Mouse (Mus musculus) MEL (cell line): ENCODE data around the gene Cep78. TPM values are rescaled to one million over a fixed set of nuclear protein-coding genes. Genes with fewer than 3 reads are reported as not detected.

Experiments used
- DNase-seq: peaks from one replicate; pipeline ENCODE4 v3.0.0; 2011; ENCODE audit warnings: low read depth, low spot score
- H3K27ac ChIP-seq: 2 replicates; pipeline ENCODE4 v1.5.1; 2012; ENCODE audit warnings: low read depth, mild to moderate bottlenecking, control low read depth, low read length, moderate library complexity; ENCODE audit not compliant: control insufficient read depth
- H3K27me3 ChIP-seq, 2 experiments: fragments of 150-350 bp in 1 of 2; sonication (generic) in 1 of 2; 2 replicates each; pipeline ENCODE4 v1.6.1; 2012; ENCODE audit warnings: low read length in 2 of 2, mild to moderate bottlenecking in 2 of 2, improper control_type of control experiment in 1 of 2, moderate library complexity in 1 of 2; ENCODE audit not compliant: insufficient read depth in 2 of 2, control insufficient read depth in 1 of 2
- H3K36me3 ChIP-seq, 2 experiments: 2 replicates each; pipeline ENCODE4 v1.6.1; 2012 to 2014; ENCODE audit warnings: low read length in 2 of 2, improper control_type of control experiment in 1 of 2, inconsistent platforms in 1 of 2, mild to moderate bottlenecking in 1 of 2; ENCODE audit not compliant: insufficient read depth in 2 of 2, control insufficient read depth in 1 of 2
- H3K4me1 ChIP-seq, 2 experiments: fragments of 150-350 bp in 1 of 2; sonication (generic) in 1 of 2; 2 replicates each; pipeline ENCODE4 v1.6.1; 2012; ENCODE audit warnings: low read length in 2 of 2, improper control_type of control experiment in 1 of 2, mild to moderate bottlenecking in 1 of 2; ENCODE audit not compliant: insufficient read depth in 2 of 2, control insufficient read depth in 1 of 2
- H3K4me3 ChIP-seq, 2 experiments: fragments of 150-350 bp in 1 of 2; sonication (generic) in 1 of 2; 2 replicates each; pipeline ENCODE4 v1.5.1; 2012; ENCODE audit warnings: low read depth in 2 of 2, low read length in 2 of 2, mild to moderate bottlenecking in 2 of 2, moderate library complexity in 2 of 2, control low read depth in 1 of 2, improper control_type of control experiment in 1 of 2; ENCODE audit not compliant: control insufficient read depth in 1 of 2, insufficient read depth in 1 of 2
- H3K79me2 ChIP-seq: 2 replicates; pipeline ENCODE4 v1.6.1; 2012; ENCODE audit warnings: mild to moderate bottlenecking, low read length, moderate library complexity; ENCODE audit not compliant: control insufficient read depth, poor library complexity, insufficient read depth
- H3K9ac ChIP-seq: 2 replicates; pipeline ENCODE4 v1.6.1; 2012; ENCODE audit warnings: low read depth, mild to moderate bottlenecking, control low read depth, low read length, moderate library complexity; ENCODE audit not compliant: control insufficient read depth, poor library complexity, severe bottlenecking
- H3K9me3 ChIP-seq: fragments of 150-350 bp; sonication (generic); replicated peaks from 2 replicates; pipeline ENCODE4 v1.6.1; 2012; ENCODE audit warnings: mild to moderate bottlenecking, low read length, improper control_type of control experiment, moderate library complexity; ENCODE audit not compliant: insufficient read depth
- BHLHE40 ChIP-seq: IDR thresholded peaks from 2 replicates; pipeline ENCODE4 v1.6.1; 2012; ENCODE audit warnings: low read depth, mild to moderate bottlenecking, inconsistent platforms, low read length, improper control_type of control experiment, borderline replicate concordance
- CTCF ChIP-seq, 3 experiments: IDR thresholded peaks in 2 of 3; conservative IDR thresholded peaks in 1 of 3; 2 replicates each; pipeline ENCODE4 v1.5.1; 2011 to 2012; ENCODE audit warnings: low read length in 3 of 3, low read depth in 2 of 3, mild to moderate bottlenecking in 2 of 3, improper control_type of control experiment in 1 of 3, inconsistent platforms in 1 of 3, mixed read lengths in 1 of 3, moderate library complexity in 1 of 3; ENCODE audit not compliant: control insufficient read depth in 1 of 3, insufficient read depth in 1 of 3, poor library complexity in 1 of 3, severe bottlenecking in 1 of 3
- E2F4 ChIP-seq: IDR thresholded peaks from 2 replicates; pipeline ENCODE4 v1.6.1; 2011; ENCODE audit warnings: low read depth, low read length, improper control_type of control experiment, borderline replicate concordance
- ETS1 ChIP-seq: IDR thresholded peaks from 2 replicates; pipeline ENCODE4 v1.6.1; 2012; ENCODE audit warnings: low read depth, mild to moderate bottlenecking, inconsistent platforms, low read length, improper control_type of control experiment, moderate library complexity
- GATA1 ChIP-seq: IDR thresholded peaks from 2 replicates; pipeline ENCODE4 v1.6.1; 2011; ENCODE audit warnings: low read depth, low read length, improper control_type of control experiment
- HCFC1 ChIP-seq: IDR thresholded peaks from 2 replicates; pipeline ENCODE4 v1.6.1; 2012; ENCODE audit warnings: low read depth, mild to moderate bottlenecking, inconsistent platforms, low read length, improper control_type of control experiment, moderate library complexity
- JUND ChIP-seq: IDR thresholded peaks from 2 replicates; pipeline ENCODE4 v1.6.1; 2011; ENCODE audit warnings: low read depth, mild to moderate bottlenecking, improper control_type of control experiment, low read length
- MAFK ChIP-seq: IDR thresholded peaks from 2 replicates; pipeline ENCODE4 v1.6.1; 2011; ENCODE audit warnings: low read depth, mild to moderate bottlenecking, low read length, improper control_type of control experiment, borderline replicate concordance
- MAX ChIP-seq: IDR thresholded peaks from 2 replicates; pipeline ENCODE4 v1.6.1; 2011; ENCODE audit warnings: low read length, improper control_type of control experiment
- MEF2A ChIP-seq: IDR thresholded peaks from 2 replicates; pipeline ENCODE4 v1.6.1; 2014; ENCODE audit warnings: low read depth, mild to moderate bottlenecking, inconsistent platforms, low read length, improper control_type of control experiment; ENCODE audit not compliant: poor library complexity, insufficient replicate concordance, severe bottlenecking; ENCODE audit errors: extremely low read depth
- MXI1 ChIP-seq: IDR thresholded peaks from 2 replicates; pipeline ENCODE4 v1.6.1; 2011; ENCODE audit warnings: mild to moderate bottlenecking, low read depth, low read length, improper control_type of control experiment
- NELFE ChIP-seq: IDR thresholded peaks from 2 replicates; pipeline ENCODE4 v1.6.1; 2011; ENCODE audit warnings: low read depth, low read length, improper control_type of control experiment
- NRF1 ChIP-seq: IDR thresholded peaks from 2 replicates; pipeline ENCODE4 v1.6.1; 2014; ENCODE audit warnings: low read depth, mild to moderate bottlenecking, inconsistent platforms, low read length, improper control_type of control experiment, moderate library complexity; ENCODE audit not compliant: poor library complexity, insufficient read depth, severe bottlenecking
- RAD21 ChIP-seq: IDR thresholded peaks from 2 replicates; pipeline ENCODE4 v1.6.1; 2011; ENCODE audit warnings: mild to moderate bottlenecking, low read depth, low read length, improper control_type of control experiment
- RCOR1 ChIP-seq: IDR thresholded peaks from 2 replicates; pipeline ENCODE4 v1.6.1; 2012; ENCODE audit warnings: low read depth, mild to moderate bottlenecking, inconsistent platforms, low read length, improper control_type of control experiment
- SMC3 ChIP-seq: IDR thresholded peaks from 2 replicates; pipeline ENCODE4 v1.6.1; 2011; ENCODE audit warnings: low read depth, low read length, improper control_type of control experiment
- TBP ChIP-seq: IDR thresholded peaks from 2 replicates; pipeline ENCODE4 v1.8.0; 2011; ENCODE audit warnings: low read depth, low read length, improper control_type of control experiment
- UBTF ChIP-seq: IDR thresholded peaks from 2 replicates; pipeline ENCODE4 v1.6.1; 2012; ENCODE audit warnings: low read depth, mild to moderate bottlenecking, inconsistent platforms, low read length, improper control_type of control experiment, moderate library complexity, borderline replicate concordance; ENCODE audit not compliant: insufficient read depth
- USF2 ChIP-seq, 2 experiments: IDR thresholded peaks; 2 replicates each; pipeline ENCODE4 v1.6.1; 2011 to 2012; ENCODE audit warnings: improper control_type of control experiment in 2 of 2, low read length in 2 of 2, borderline replicate concordance in 1 of 2, inconsistent platforms in 1 of 2, low read depth in 1 of 2, mild to moderate bottlenecking in 1 of 2; ENCODE audit not compliant: insufficient read depth in 1 of 2
- ZC3H11A ChIP-seq: IDR thresholded peaks from 2 replicates; pipeline ENCODE4 v1.6.1; 2012; ENCODE audit warnings: low read depth, mild to moderate bottlenecking, inconsistent platforms, low read length, improper control_type of control experiment
- ZMIZ1 ChIP-seq: IDR thresholded peaks from 2 replicates; pipeline ENCODE4 v1.6.1; 2012; ENCODE audit warnings: low read depth, mild to moderate bottlenecking, inconsistent platforms, low read length, improper control_type of control experiment, moderate library complexity
- polyA plus RNA-seq, 2 experiments: library from polyadenylated mRNA; stranded (reverse) in 1 of 2; unstranded in 1 of 2; fragments of >175 nt in 1 of 2; fragments of >200 nt in 1 of 2; gene quantifications; 2 replicates each; pipeline versions ENCODE4 v1.2.1 to v1.2.4; 2012; ENCODE audit warnings: low replicate concordance in 2 of 2, low read depth in 1 of 2; ENCODE audit not compliant: insufficient read length in 2 of 2, insufficient read depth in 1 of 2, missing spikeins in 1 of 2
- total RNA-seq: library from RNA; depleted of rRNA; stranded (reverse); fragments of 300-350 nt; gene quantifications from 2 replicates; pipeline ENCODE4 v1.2.3, GENCODE M21; 2012

The Cep78 gene
- total and polyA plus RNA-seq, 3 experiments: 22.2 to 23.0 TPM; not detected in 1

GRCm38 (mm10) chr19:15973365-15973764 is 11.4 kb downstream of the Cep78 start:
- no peaks in the 10 kb centered on the region for H3K4me1 ChIP-seq
- H3K4me3 ChIP-seq: no peak overlapping the region
- H3K27me3 ChIP-seq: no peaks in the 10 kb centered on the region
- no peak overlapping the region for H3K27ac ChIP-seq
- H3K79me2 ChIP-seq: no peaks in the 10 kb centered on the region
- no peak overlapping the region for H3K9ac ChIP-seq
- no peak for DNase-seq
- no peaks in the 10 kb centered on the region for H3K9me3 ChIP-seq
- peaks cover 0 to 22% of the 10 kb centered on the region in 2 experiments; a peak in 2 of 4 replicates for H3K36me3 ChIP-seq
- TF ChIP-seq BHLHE40: no peak
- no peak for TF ChIP-seq MAX

- Histone ChIP-seq H3K4me3 (no peak overlapping the region), H3K9ac (no peak overlapping the region), H3K27ac (no peak overlapping the region), H3K79me2 (no peaks in the 10 kb centered on the region), H3K36me3 (peaks cover 0 to 10% of the 10 kb centered on the region in 2 experiments; a peak in 2 of 4 replicates), H3K9me3 (no peaks in the 10 kb centered on the region), H3K4me1 (no peaks in the 10 kb centered on the region), H3K27me3 (no peaks in the 10 kb centered on the region)
- peak; percentile 81 for TF ChIP-seq RAD21
- TF ChIP-seq CTCF (IDR thresholded peaks at IDR 0.05 in 2 of 3, conservative IDR thresholded peaks at IDR 0.05 in 1 of 3; ENCODE audit: control insufficient read depth in 1 of 3, insufficient read depth in 1 of 3, low read depth in 2 of 3, low read length in 3 of 3, poor library complexity in 1 of 3, severe bottlenecking in 1 of 3): peak; percentile 54 to 86 (median 73)
- TF ChIP-seq TBP: 0 out of 2 replicates have a peak, but pooled peaks have one; percentile 27
- peak; percentile 77 for TF ChIP-seq SMC3
- TF ChIP-seq NELFE: no peak
- TF ChIP-seq MAFK: no peak
- peak; percentile 22; the same call in 1 of the 2 replicates for TF ChIP-seq GATA1
- TF ChIP-seq ZC3H11A: peak; percentile 58
- peak; percentile 75 for DNase-seq
These were observed 19.7 kb downstream of the Cep78 start for GRCm38 (mm10) chr19:15965082-15965481.

- TF ChIP-seq JUND (no peak), ETS1 (no peak), CTCF (IDR thresholded peaks at IDR 0.05 in 2 of 3, conservative IDR thresholded peaks at IDR 0.05 in 1 of 3; ENCODE audit: control insufficient read depth in 1 of 3, insufficient read depth in 1 of 3, low read depth in 2 of 3, low read length in 3 of 3, poor library complexity in 1 of 3, severe bottlenecking in 1 of 3) (no peak), RCOR1 (no peak), USF2 (IDR thresholded peaks at IDR 0.05; ENCODE audit: borderline replicate concordance in 1 of 2, insufficient read depth in 1 of 2, low read depth in 1 of 2, low read length in 2 of 2) (no peak), UBTF (no peak), HCFC1 (no peak), NELFE (no peak), SMC3 (no peak), TBP (no peak), MEF2A (no peak), E2F4 (no peak), NRF1 (no peak), MXI1 (no peak), ZMIZ1 (no peak)
- Histone ChIP-seq H3K36me3 (peaks cover 0 to 10% of the 10 kb centered on the region in 2 experiments; a peak in 2 of 4 replicates), H3K9ac (no peak overlapping the region), H3K27ac (no peak overlapping the region), H3K27me3 (no peaks in the 10 kb centered on the region), H3K4me3 (no peak overlapping the region), H3K4me1 (no peaks in the 10 kb centered on the region), H3K79me2 (no peaks in the 10 kb centered on the region), H3K9me3 (no peaks in the 10 kb centered on the region)
- no peak for DNase-seq
These were observed 20.3 kb downstream of the Cep78 start for GRCm38 (mm10) chr19:15964533-15964932.
